Mouse (Mus musculus) limb, embryonic 14.5 days (tissue): ENCODE measurements around the gene Cnnm4. TPM values are rescaled to one million over a fixed set of nuclear protein-coding genes. Genes with fewer than 3 reads are reported as not detected.

Source experiments
- ATAC-seq: fragments of 200-750 bp; cut with Nextera tagmentation; 2 replicates; pipeline ENCODE4 v1.8.0; 2017; ENCODE audit warnings: low read depth, moderate number of reproducible peaks, moderate TSS enrichment; ENCODE audit not compliant: low FRiP score
- DNase-seq: peaks from one replicate; pipeline ENCODE4 v3.0.0-alpha.2; 2015; ENCODE audit warnings: low spot score
- H3K27ac ChIP-seq: fragments of 300-500 bp; sonication (generic); replicated peaks from 2 replicates; pipeline ENCODE4 v1.5.1; 2014; ENCODE audit warnings: low read depth, mild to moderate bottlenecking, low read length, moderate library complexity, mixed read lengths
- H3K27me3 ChIP-seq: fragments of 300-500 bp; sonication (generic); 2 replicates; pipeline ENCODE4 v1.6.1; 2014; ENCODE audit warnings: low read length, mixed read lengths; ENCODE audit not compliant: control insufficient read depth, insufficient read depth
- H3K36me3 ChIP-seq: fragments of 300-500 bp; sonication (generic); 2 replicates; pipeline ENCODE4 v1.6.1; 2014; ENCODE audit warnings: mild to moderate bottlenecking, low read length, moderate library complexity, mixed read lengths; ENCODE audit not compliant: control insufficient read depth, insufficient read depth
- H3K4me1 ChIP-seq: fragments of 300-500 bp; sonication (generic); 2 replicates; pipeline ENCODE4 v1.6.1; 2014; ENCODE audit warnings: antibody characterized with exemption, low read length, mixed read lengths; ENCODE audit not compliant: control insufficient read depth, insufficient read depth
- H3K4me2 ChIP-seq: fragments of 300-500 bp; sonication (generic); replicated peaks from 2 replicates; pipeline ENCODE4 v1.6.1; 2014; ENCODE audit warnings: low read depth, mild to moderate bottlenecking, low read length, moderate library complexity; ENCODE audit not compliant: severe bottlenecking
- H3K4me3 ChIP-seq: fragments of 300-500 bp; sonication (generic); replicated peaks from 2 replicates; pipeline ENCODE4 v1.5.1; 2014; ENCODE audit warnings: low read length
- H3K9ac ChIP-seq: fragments of 300-500 bp; sonication (generic); 2 replicates; pipeline ENCODE4 v1.6.1; 2014; ENCODE audit warnings: mild to moderate bottlenecking, low read depth, low read length, moderate library complexity; ENCODE audit not compliant: severe bottlenecking
- H3K9me3 ChIP-seq: fragments of 300-500 bp; sonication (generic); 2 replicates; pipeline ENCODE4 v1.6.1; 2016; ENCODE audit warnings: low read length; ENCODE audit not compliant: control insufficient read depth
- POLR2A ChIP-seq: fragments of 200-500 bp; IDR thresholded peaks from 2 replicates; pipeline ENCODE4 v1.8.0; 2012; ENCODE audit warnings: inconsistent platforms, mild to moderate bottlenecking, moderate library complexity, borderline replicate concordance; ENCODE audit not compliant: insufficient read depth, insufficient read length; ENCODE audit errors: extremely low read depth
- WGBS: fragments of 180-500 bp; shearing (Covaris S2); extraction: QIAGEN DNeasy Blood & Tissue Kit; methylation state at CpG from one replicate; pipeline ENCODE4 v1.1.7; 2014; 5-methylcytosine and 5-hydroxymethylcytosine counted together
- microRNA-seq: library from miRNA; unstranded; fragments of <30 nt; microRNA quantifications from one replicate; pipeline ENCODE4, GENCODE M21; 2016
- polyA plus RNA-seq, 2 experiments: library from polyadenylated mRNA; depleted of rRNA in 1 of 2; stranded (reverse) in 1 of 2; unstranded in 1 of 2; fragments of >200 nt; fragmentation: Nextera tagmentation in 1 of 2; extraction: Ambion mirVana in 1 of 2; gene quantifications; 2 replicates each; pipeline versions ENCODE4 v1.2.1 to v1.2.3; 2012 to 2014

The Cnnm4 gene
- polyA plus RNA-seq, 2 experiments = 7.3 to 13.1 TPM

- Histone ChIP-seq H3K4me1 (peaks cover 29% of the 10 kb centered on the region), H3K4me3 (peak overlapping the region; percentile 96), H3K27ac (peak overlapping the region; percentile 99), H3K4me2 (peak overlapping the region; percentile 96), H3K9ac (peak overlapping the region; percentile 96), H3K36me3 (peaks cover 29% of the 10 kb centered on the region), H3K9me3 (no peaks in the 10 kb centered on the region), H3K27me3 (no peaks in the 10 kb centered on the region)
- peak; percentile 92 for DNase-seq
- peak; percentile 83 for ATAC-seq
- TF ChIP-seq POLR2A = no peak
- WGBS = 0% methylated on average over 34 of the region's 48 CpGs
Observed at GRCm38 (mm10) chr1:36557457-36558011, 86.1 kb downstream of the Cnnm4 start.

Small RNA genes within 50 kb of the gene (microRNA-seq; reads per million reads assigned to microRNA genes)
- not detected for gene Gm47280

Other genes starting within 250 kb of the Cnnm4 start
- gene Uggt1, start 226.9 kb upstream of the Cnnm4 start, polyA plus RNA-seq (2012; rRNA removed) = 28.2 and 30.8 TPM in 2 replicates
- 72.0 and 74.3 TPM in 2 replicates for gene Uggt1, start 226.9 kb upstream of the Cnnm4 start, polyA plus RNA-seq (2014; fragmentation: Nextera tagmentation; extraction: Ambion mirVana)
- 3.0 and 3.7 TPM in 2 replicates for gene Neurl3, start 196.9 kb upstream of the Cnnm4 start, polyA plus RNA-seq (2012; rRNA removed)
- 1.8 and 1.9 TPM in 2 replicates for gene Neurl3, start 196.9 kb upstream of the Cnnm4 start, polyA plus RNA-seq (2014; fragmentation: Nextera tagmentation; extraction: Ambion mirVana)
- 7.1 and 9.1 TPM in 2 replicates for gene Arid5a, start 163.9 kb upstream of the Cnnm4 start, polyA plus RNA-seq (2012; rRNA removed)
- 8.0 and 9.6 TPM in 2 replicates for gene Arid5a, start 163.9 kb upstream of the Cnnm4 start, polyA plus RNA-seq (2014; fragmentation: Nextera tagmentation; extraction: Ambion mirVana)
- gene Kansl3, start 102.4 kb upstream of the Cnnm4 start, polyA plus RNA-seq (2012; rRNA removed) = 63.5 and 75.2 TPM in 2 replicates
- 38.6 and 43.9 TPM in 2 replicates for gene Kansl3, start 102.4 kb upstream of the Cnnm4 start, polyA plus RNA-seq (2014; fragmentation: Nextera tagmentation; extraction: Ambion mirVana)
- gene Fer1l5, start 99.3 kb upstream of the Cnnm4 start, polyA plus RNA-seq (2012; rRNA removed) = 0.03 and 0.04 TPM in 2 replicates
- gene Fer1l5, start 99.3 kb upstream of the Cnnm4 start, polyA plus RNA-seq (2014; fragmentation: Nextera tagmentation; extraction: Ambion mirVana) = 0.50 and 0.80 TPM in 2 replicates
- 32.2 and 40.7 TPM in 2 replicates for gene Lman2l, start 26.3 kb upstream of the Cnnm4 start, polyA plus RNA-seq (2012; rRNA removed)
- 26.7 and 30.7 TPM in 2 replicates for gene Lman2l, start 26.3 kb upstream of the Cnnm4 start, polyA plus RNA-seq (2014; fragmentation: Nextera tagmentation; extraction: Ambion mirVana)
- gene Cnnm3, start 40.2 kb downstream of the Cnnm4 start, polyA plus RNA-seq (2012; rRNA removed) = 22.5 and 25.9 TPM in 2 replicates
- 6.4 and 6.8 TPM in 2 replicates for gene Cnnm3, start 40.2 kb downstream of the Cnnm4 start, polyA plus RNA-seq (2014; fragmentation: Nextera tagmentation; extraction: Ambion mirVana)
- 27.4 and 32.8 TPM in 2 replicates for gene Ankrd23, start 65.3 kb downstream of the Cnnm4 start, polyA plus RNA-seq (2012; rRNA removed)
- 9.9 and 11.6 TPM in 2 replicates for gene Ankrd23, start 65.3 kb downstream of the Cnnm4 start, polyA plus RNA-seq (2014; fragmentation: Nextera tagmentation; extraction: Ambion mirVana)
- 0.47 TPM in 1 of 2 replicates, not detected in the other for gene Gm42417, start 67.8 kb downstream of the Cnnm4 start, polyA plus RNA-seq (2012; rRNA removed)
- gene Gm42417, start 67.8 kb downstream of the Cnnm4 start, polyA plus RNA-seq (2014; fragmentation: Nextera tagmentation; extraction: Ambion mirVana) = not detected in 2 replicates
- gene Ankrd39, start 75.8 kb downstream of the Cnnm4 start, polyA plus RNA-seq (2012; rRNA removed) = 22.4 and 26.2 TPM in 2 replicates
- 22.5 and 22.9 TPM in 2 replicates for gene Ankrd39, start 75.8 kb downstream of the Cnnm4 start, polyA plus RNA-seq (2014; fragmentation: Nextera tagmentation; extraction: Ambion mirVana)
- 45.9 and 48.5 TPM in 2 replicates for gene Sema4c, start 86.7 kb downstream of the Cnnm4 start, polyA plus RNA-seq (2012; rRNA removed)
- gene Sema4c, start 86.7 kb downstream of the Cnnm4 start, polyA plus RNA-seq (2014; fragmentation: Nextera tagmentation; extraction: Ambion mirVana) = 2.0 and 4.0 TPM in 2 replicates
- gene Fam178b, start 211.6 kb downstream of the Cnnm4 start, polyA plus RNA-seq (2012; rRNA removed) = 0.67 and 1.1 TPM in 2 replicates
- 1.1 and 1.5 TPM in 2 replicates for gene Fam178b, start 211.6 kb downstream of the Cnnm4 start, polyA plus RNA-seq (2014; fragmentation: Nextera tagmentation; extraction: Ambion mirVana)
- gene Cox5b, start 219.8 kb downstream of the Cnnm4 start, polyA plus RNA-seq (2012; rRNA removed) = 291 and 342 TPM in 2 replicates
- 544 and 588 TPM in 2 replicates for gene Cox5b, start 219.8 kb downstream of the Cnnm4 start, polyA plus RNA-seq (2014; fragmentation: Nextera tagmentation; extraction: Ambion mirVana)
- 0.10 TPM in 1 of 2 replicates, not detected in the other for gene 4933424G06Rik, start 238.5 kb downstream of the Cnnm4 start, polyA plus RNA-seq (2012; rRNA removed)
- gene 4933424G06Rik, start 238.5 kb downstream of the Cnnm4 start, polyA plus RNA-seq (2014; fragmentation: Nextera tagmentation; extraction: Ambion mirVana) = not detected in 2 replicates
- 162 and 189 TPM in 2 replicates for gene Actr1b, start 242.8 kb downstream of the Cnnm4 start, polyA plus RNA-seq (2012; rRNA removed)
- 85.7 and 93.1 TPM in 2 replicates for gene Actr1b, start 242.8 kb downstream of the Cnnm4 start, polyA plus RNA-seq (2014; fragmentation: Nextera tagmentation; extraction: Ambion mirVana)